Mouse (Mus musculus) CD4-positive, CD25-positive, alpha-beta regulatory T cell, adult 2 months (primary cell): ENCODE data around the gene Col5a1.

Experiments used
- DNase-seq: peaks from one replicate; pipeline ENCODE4 v3.0.0-alpha.2; 2012; ENCODE audit warnings: low read depth, low spot score

The Col5a1 gene

GRCm38 (mm10) chr2:27918106-27918505 lies 31.9 kb downstream of the Col5a1 start:
- DNase-seq = no peak

DNA sequence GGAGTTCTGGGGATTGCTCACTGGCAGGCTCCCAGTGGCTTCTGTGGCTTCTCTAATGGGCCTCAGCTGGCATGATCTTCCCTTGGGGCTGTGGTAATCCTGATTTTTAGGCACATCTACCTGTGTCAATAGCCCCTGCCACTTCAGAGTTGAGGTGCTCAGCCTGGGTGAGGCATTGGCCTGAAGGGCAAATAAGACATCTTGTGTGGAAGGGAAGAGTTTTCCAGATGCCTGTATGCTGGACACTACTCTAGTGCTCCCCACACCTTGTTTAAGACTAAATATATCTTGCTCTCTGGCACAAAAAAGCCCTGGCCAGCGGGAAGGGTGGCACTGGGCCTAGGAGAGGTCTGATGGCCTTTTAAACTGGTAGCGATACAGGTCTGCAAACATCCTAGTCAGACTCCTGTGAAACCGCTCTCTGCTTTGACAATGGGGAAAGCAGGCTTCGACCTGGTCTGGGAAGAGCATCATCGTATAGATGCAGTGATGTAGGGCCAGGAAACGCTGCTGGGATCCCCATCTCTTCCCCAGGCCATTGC lies 33.2 kb downstream of the Col5a1 start:
- no peak for DNase-seq

GRCm38 (mm10) chr2:27922053-27922452 lies 35.8 kb downstream of the Col5a1 start:
- no peak for DNase-seq

DNA sequence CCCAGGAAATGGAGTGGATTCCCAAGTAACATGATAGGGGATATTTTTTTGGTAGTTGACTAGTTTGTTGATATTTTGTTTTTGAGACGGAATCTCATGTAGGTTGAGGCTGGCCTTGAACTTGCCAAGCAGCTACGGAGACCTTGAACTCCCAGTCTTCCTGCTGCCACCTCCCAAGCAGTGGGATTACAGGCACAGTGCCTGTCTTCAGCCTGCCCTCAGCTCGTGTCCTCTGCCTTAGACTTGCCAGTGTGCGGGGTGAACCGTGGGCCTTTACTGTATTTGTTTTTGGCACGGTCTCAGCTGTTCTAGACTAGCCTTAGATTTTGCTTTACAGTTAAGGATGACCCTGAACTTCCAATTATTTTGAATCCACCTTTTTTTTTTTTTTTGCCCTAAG lies 37.5 kb downstream of the Col5a1 start:
- DNase-seq = no peak

- no peak for DNase-seq
Measured at GRCm38 (mm10) chr2:27924463-27924862, 38.2 kb downstream of the Col5a1 start.

DNA sequence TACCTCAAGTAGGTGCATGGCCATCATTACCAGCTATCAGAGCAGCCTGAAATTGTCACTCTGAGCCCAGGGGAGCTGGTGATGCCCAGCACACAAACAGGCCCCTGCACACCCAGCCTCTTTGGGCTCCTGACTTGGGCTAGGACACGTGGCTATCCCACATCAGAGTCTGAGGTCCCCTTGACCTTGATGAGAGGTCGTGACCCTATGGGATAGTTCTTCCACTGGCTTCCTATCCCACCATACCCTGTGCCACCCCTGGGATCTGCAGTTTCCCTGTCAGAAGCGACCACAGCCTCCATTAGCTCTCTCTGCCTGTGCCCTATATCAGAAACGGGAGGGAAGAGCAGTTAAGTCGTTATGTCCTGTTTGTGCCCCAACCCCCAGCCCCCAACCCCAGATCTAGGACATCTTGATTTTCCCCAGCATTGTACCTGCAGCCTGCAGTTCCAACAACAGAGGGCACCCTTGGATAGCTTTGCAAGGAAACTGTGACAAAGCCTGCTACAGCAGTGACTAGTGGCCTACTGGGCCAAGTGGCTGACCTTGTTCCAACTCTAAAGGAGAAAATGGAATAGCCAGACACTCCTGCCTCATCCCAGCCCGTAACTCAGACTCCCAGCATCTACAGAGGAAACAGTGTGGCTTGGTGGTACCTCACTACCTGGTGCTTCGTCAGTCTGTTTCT lies 40.4 kb downstream of the Col5a1 start:
- no peak for DNase-seq

DNA sequence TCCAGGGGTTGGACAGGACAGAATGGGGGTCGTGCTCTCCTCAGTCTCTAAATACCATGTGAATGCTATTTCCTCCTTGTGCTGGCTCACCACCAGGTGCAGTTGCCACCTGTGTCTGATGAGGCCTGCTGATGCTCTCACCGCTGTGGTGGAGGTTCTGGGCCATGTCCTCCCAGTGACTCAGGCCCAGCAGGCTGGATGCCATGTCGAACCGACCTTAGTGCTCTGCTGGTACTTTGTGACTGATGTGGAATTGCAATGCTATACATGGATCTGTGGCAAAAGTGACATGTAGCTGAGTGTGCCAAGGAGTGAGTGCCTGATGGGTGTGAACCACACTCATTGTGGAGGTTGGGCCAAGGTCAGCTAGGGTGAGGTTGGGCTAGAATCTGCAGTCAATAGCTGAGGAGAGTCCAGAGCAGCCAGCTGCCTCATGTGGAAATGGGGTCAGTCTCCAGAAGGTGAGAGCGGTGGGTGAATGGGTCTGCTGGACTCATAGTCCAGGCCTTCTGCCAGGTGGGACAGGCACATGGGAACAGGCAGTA lies 44.3 kb downstream of the Col5a1 start:
- DNase-seq = no peak

DNA sequence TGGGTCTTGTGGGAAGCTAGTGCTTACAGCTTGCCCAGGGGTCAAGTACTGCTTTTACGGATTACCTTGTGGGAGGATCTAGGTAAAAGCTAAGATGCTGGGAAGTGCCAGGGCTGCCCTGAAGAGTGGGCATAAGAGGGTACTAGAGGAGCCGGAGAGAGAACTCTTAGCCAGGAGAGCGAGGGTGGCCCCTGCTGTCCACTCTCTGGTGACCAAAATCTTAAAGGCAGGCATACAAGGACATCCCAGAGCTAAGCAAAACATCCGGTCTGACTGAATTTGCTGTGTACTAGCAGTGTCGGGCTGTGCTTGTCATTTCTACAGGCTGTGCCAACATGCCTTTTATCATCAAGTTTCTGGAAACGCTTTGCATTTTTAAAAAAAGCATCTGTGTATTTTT lies 44.9 kb downstream of the Col5a1 start:
- no peak for DNase-seq

- DNase-seq = no peak
Measured at GRCm38 (mm10) chr2:27931971-27932370, 45.7 kb downstream of the Col5a1 start.

GRCm38 (mm10) chr2:27934269-27934668 lies 48.0 kb downstream of the Col5a1 start:
- no peak for DNase-seq

DNA sequence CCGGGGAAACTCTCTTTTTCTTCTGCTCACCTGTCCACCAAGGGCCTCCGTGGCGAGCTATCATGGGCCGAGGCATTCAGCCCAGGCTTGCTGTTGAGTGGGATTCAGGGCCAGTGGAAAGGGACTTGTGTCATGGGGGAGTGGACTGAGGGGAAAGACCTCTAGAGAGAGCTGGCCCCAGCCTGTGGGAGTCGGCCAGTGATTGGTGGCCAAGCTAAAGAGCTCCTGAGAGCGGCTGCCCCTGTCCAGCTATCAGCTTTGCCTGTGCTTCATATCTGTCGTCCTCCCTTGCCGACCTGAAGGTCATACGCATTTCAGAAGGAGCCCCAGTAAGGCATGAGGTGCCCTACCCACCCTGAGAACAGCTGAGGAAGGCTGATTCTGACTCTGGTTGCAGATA lies 48.6 kb downstream of the Col5a1 start:
- DNase-seq = no peak

DNA sequence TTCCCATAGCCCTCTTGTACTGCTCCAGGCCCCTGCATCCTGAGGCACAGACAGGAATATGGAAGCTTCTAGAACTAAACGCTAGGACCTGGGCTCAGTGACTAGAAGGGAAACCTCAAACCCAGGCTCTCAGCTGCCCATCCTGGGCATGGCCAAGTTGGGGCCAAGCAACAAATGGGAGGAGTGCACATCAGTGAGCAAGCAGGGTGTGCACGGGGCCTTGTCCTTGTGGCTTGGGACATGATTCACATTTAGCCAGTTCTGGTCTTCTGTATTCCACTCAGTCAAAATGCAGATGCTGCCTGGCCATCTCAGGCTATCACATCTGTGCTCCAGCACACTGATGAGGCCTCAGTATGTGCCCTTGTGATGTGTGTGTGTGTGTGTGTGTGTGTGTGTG lies 49.2 kb downstream of the Col5a1 start:
- DNase-seq = no peak

DNA sequence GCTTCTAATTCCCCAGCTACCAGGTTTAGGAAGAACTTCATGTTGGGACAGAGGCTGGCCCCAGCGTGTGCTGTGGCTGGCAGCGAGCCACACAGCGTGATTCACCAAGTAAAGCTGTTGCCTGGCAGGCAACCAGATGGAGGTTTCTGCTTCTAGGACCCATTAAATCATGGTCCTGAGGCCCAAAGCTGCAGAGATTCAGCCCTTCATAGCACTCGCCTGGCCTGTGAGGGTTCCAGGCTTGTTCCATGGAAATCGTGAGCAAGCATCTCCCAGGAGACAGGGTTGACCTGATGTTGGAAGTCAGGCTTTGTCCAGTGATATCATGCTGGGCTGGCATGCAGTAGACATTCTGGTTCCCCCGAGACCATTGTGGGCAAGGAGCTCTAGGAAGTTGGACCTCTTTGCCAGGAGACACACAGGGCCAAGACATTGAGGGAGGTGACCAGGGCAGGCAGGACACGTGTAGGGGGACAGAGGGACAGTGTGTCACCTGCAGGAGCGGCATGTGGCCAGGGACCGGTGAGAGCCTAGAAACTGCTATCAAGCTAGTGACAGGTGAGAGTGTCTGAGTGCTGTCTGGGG lies 50.5 kb downstream of the Col5a1 start:
- DNase-seq = no peak

DNA sequence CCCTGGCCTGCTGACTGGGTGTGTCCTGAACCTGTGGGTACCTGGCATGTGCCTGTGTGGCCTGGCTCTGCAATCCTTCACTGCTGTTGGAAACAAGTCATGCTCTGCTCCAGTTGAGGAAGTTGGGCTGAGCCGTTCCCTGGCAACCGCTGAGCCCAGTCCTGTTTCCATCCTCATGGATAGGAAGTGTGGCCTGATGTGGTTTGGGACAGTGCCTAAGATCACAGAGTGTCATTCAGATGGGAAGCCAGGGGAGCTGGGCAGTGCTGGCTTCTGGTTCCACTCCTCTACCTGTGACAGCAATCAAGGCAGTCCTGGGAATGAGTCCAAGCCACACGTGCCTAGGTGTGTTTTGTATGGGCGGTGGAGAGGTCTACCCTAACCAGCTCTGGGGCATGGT lies 53.2 kb downstream of the Col5a1 start:
- DNase-seq = no peak

GRCm38 (mm10) chr2:27940144-27940543 lies 53.9 kb downstream of the Col5a1 start:
- DNase-seq = no peak

- DNase-seq = no peak
Measured at GRCm38 (mm10) chr2:27947252-27947651, 61.0 kb downstream of the Col5a1 start.

GRCm38 (mm10) chr2:27947917-27948316 lies 61.7 kb downstream of the Col5a1 start:
- no peak for DNase-seq

DNA sequence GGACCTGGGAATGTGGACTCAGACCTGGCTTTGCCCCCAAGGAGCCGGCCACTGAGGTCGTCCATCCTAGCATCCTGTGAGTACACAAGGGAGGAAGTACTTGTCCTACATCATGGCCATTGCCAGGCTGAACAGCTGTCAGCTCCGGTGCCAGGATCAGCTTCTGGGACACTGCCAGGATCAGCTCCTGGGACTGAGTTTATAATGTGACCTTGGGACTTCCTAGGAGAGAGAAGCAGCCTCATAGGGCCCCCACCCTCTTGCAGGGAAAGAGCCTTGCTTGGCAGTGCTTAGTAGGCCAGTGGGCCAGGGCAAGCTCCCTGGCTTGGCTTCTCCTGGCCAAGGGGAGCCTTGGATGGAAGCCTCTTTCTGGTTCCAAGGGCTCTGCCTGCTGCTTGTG lies 67.6 kb downstream of the Col5a1 start:
- DNase-seq = no peak

GRCm38 (mm10) chr2:27954924-27955323 lies 68.7 kb downstream of the Col5a1 start:
- DNase-seq = no peak

GRCm38 (mm10) chr2:27956751-27957150 lies 70.5 kb downstream of the Col5a1 start:
- DNase-seq = no peak

- DNase-seq = no peak
Measured at GRCm38 (mm10) chr2:27957184-27957583, 71.0 kb downstream of the Col5a1 start.

GRCm38 (mm10) chr2:27959275-27959674 lies 73.0 kb downstream of the Col5a1 start:
- DNase-seq = no peak

DNA sequence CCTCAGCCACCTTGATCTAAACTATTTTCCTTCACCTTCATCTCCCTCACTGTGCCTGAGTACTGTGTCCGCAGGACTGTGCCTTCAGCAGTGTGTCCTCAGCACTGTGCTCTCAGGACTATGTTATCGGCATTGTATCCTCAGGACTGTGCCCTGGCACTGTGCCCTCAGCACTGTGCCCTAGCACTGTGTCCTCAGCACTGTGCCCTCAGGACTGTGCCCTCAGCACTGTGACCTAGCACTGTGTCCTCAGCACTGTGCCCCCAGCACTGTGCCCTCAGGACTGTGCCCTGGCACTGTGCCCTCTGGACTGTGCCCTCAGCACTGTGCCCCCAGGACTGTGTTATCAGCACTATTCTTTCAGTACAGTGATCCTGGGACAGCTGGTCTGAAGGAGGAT lies 75.0 kb downstream of the Col5a1 start:
- no peak for DNase-seq
